Mouse (Mus musculus) lung, adult 2 months (tissue): ENCODE measurements at regions not wholly inside any gene's neighbourhood (a gene's known extent, or its start where the extent isn't known, plus 50 kb on each side); places are given as distances from the start of the nearest gene placed in this dataset.

Source experiments
- CTCF ChIP-seq: fragments of 200-500 bp; IDR thresholded peaks from 2 replicates; pipeline ENCODE4 v1.5.1; 2011; ENCODE audit warnings: mild to moderate bottlenecking, low read length, control low read depth; ENCODE audit not compliant: insufficient read depth
- POLR2A ChIP-seq: fragments of 200-500 bp; IDR thresholded peaks from 2 replicates; pipeline ENCODE4 v1.6.1; 2011; ENCODE audit warnings: low read depth, mild to moderate bottlenecking, control low read depth, low read length, borderline replicate concordance; ENCODE audit errors: extremely low read depth

DNA sequence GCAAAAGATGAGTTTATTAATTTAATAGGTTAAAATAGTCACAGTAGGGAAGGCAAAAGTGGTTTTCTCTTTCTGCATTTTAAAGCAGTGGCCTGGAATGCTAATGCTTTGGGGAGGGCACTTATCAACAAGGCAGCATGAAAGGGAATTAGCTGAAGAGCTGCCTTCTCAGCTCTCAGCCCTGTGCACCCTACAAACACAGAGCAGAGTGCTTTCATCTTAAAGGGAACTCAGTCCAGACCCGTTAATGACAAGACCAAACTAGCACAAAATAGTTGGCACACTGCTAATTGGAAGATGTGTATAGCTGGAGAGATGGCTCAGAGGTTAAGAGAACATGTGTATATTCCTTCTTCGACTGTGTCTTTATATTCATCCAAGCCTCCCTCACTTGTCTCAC is 281.6 kb downstream of the Lpin1 start:
- TF ChIP-seq CTCF: no peak
- TF ChIP-seq POLR2A: no peak
